Mouse (Mus musculus) MEL (cell line): ENCODE measurements around the gene Mslnl. TPM values are rescaled to one million over a fixed set of nuclear protein-coding genes. Genes with fewer than 3 reads are reported as not detected.

Experiments
- DNase-seq: peaks from one replicate; pipeline ENCODE4 v3.0.0; 2011; ENCODE audit warnings: low read depth, low spot score
- H3K27ac ChIP-seq: 2 replicates; pipeline ENCODE4 v1.5.1; 2012; ENCODE audit warnings: low read depth, mild to moderate bottlenecking, control low read depth, low read length, moderate library complexity; ENCODE audit not compliant: control insufficient read depth
- H3K27me3 ChIP-seq, 2 experiments: fragments of 150-350 bp in 1 of 2; sonication (generic) in 1 of 2; 2 replicates each; pipeline ENCODE4 v1.6.1; 2012; ENCODE audit warnings: low read length in 2 of 2, mild to moderate bottlenecking in 2 of 2, improper control_type of control experiment in 1 of 2, moderate library complexity in 1 of 2; ENCODE audit not compliant: insufficient read depth in 2 of 2, control insufficient read depth in 1 of 2
- H3K36me3 ChIP-seq, 2 experiments: 2 replicates each; pipeline ENCODE4 v1.6.1; 2012 to 2014; ENCODE audit warnings: low read length in 2 of 2, improper control_type of control experiment in 1 of 2, inconsistent platforms in 1 of 2, mild to moderate bottlenecking in 1 of 2; ENCODE audit not compliant: insufficient read depth in 2 of 2, control insufficient read depth in 1 of 2
- H3K4me1 ChIP-seq, 2 experiments: fragments of 150-350 bp in 1 of 2; sonication (generic) in 1 of 2; 2 replicates each; pipeline ENCODE4 v1.6.1; 2012; ENCODE audit warnings: low read length in 2 of 2, improper control_type of control experiment in 1 of 2, mild to moderate bottlenecking in 1 of 2; ENCODE audit not compliant: insufficient read depth in 2 of 2, control insufficient read depth in 1 of 2
- H3K4me3 ChIP-seq, 2 experiments: fragments of 150-350 bp in 1 of 2; sonication (generic) in 1 of 2; 2 replicates each; pipeline ENCODE4 v1.5.1; 2012; ENCODE audit warnings: low read depth in 2 of 2, low read length in 2 of 2, mild to moderate bottlenecking in 2 of 2, moderate library complexity in 2 of 2, control low read depth in 1 of 2, improper control_type of control experiment in 1 of 2; ENCODE audit not compliant: control insufficient read depth in 1 of 2, insufficient read depth in 1 of 2
- H3K79me2 ChIP-seq: 2 replicates; pipeline ENCODE4 v1.6.1; 2012; ENCODE audit warnings: mild to moderate bottlenecking, low read length, moderate library complexity; ENCODE audit not compliant: control insufficient read depth, poor library complexity, insufficient read depth
- H3K9ac ChIP-seq: 2 replicates; pipeline ENCODE4 v1.6.1; 2012; ENCODE audit warnings: low read depth, mild to moderate bottlenecking, control low read depth, low read length, moderate library complexity; ENCODE audit not compliant: control insufficient read depth, poor library complexity, severe bottlenecking
- H3K9me3 ChIP-seq: fragments of 150-350 bp; sonication (generic); replicated peaks from 2 replicates; pipeline ENCODE4 v1.6.1; 2012; ENCODE audit warnings: mild to moderate bottlenecking, low read length, improper control_type of control experiment, moderate library complexity; ENCODE audit not compliant: insufficient read depth
- CTCF ChIP-seq, 3 experiments: IDR thresholded peaks in 2 of 3; conservative IDR thresholded peaks in 1 of 3; 2 replicates each; pipeline ENCODE4 v1.5.1; 2011 to 2012; ENCODE audit warnings: low read length in 3 of 3, low read depth in 2 of 3, mild to moderate bottlenecking in 2 of 3, improper control_type of control experiment in 1 of 3, inconsistent platforms in 1 of 3, mixed read lengths in 1 of 3, moderate library complexity in 1 of 3; ENCODE audit not compliant: control insufficient read depth in 1 of 3, insufficient read depth in 1 of 3, poor library complexity in 1 of 3, severe bottlenecking in 1 of 3
- ELF1 ChIP-seq: IDR thresholded peaks from 2 replicates; pipeline ENCODE4 v1.6.1; 2014; ENCODE audit warnings: low read depth, mild to moderate bottlenecking, inconsistent platforms, low read length, improper control_type of control experiment, moderate library complexity
- ETS1 ChIP-seq: IDR thresholded peaks from 2 replicates; pipeline ENCODE4 v1.6.1; 2012; ENCODE audit warnings: low read depth, mild to moderate bottlenecking, inconsistent platforms, low read length, improper control_type of control experiment, moderate library complexity
- GABPA ChIP-seq: IDR thresholded peaks from 2 replicates; pipeline ENCODE4 v1.6.1; 2012; ENCODE audit warnings: low read depth, mild to moderate bottlenecking, inconsistent platforms, low read length, improper control_type of control experiment, moderate library complexity
- GATA1 ChIP-seq: IDR thresholded peaks from 2 replicates; pipeline ENCODE4 v1.6.1; 2011; ENCODE audit warnings: low read depth, low read length, improper control_type of control experiment
- HCFC1 ChIP-seq: IDR thresholded peaks from 2 replicates; pipeline ENCODE4 v1.6.1; 2012; ENCODE audit warnings: low read depth, mild to moderate bottlenecking, inconsistent platforms, low read length, improper control_type of control experiment, moderate library complexity
- MAFK ChIP-seq: IDR thresholded peaks from 2 replicates; pipeline ENCODE4 v1.6.1; 2011; ENCODE audit warnings: low read depth, mild to moderate bottlenecking, low read length, improper control_type of control experiment, borderline replicate concordance
- MAX ChIP-seq: IDR thresholded peaks from 2 replicates; pipeline ENCODE4 v1.6.1; 2011; ENCODE audit warnings: low read length, improper control_type of control experiment
- MAZ ChIP-seq: IDR thresholded peaks from 2 replicates; pipeline ENCODE4 v1.6.1; 2012; ENCODE audit warnings: low read depth, mild to moderate bottlenecking, inconsistent platforms, low read length, improper control_type of control experiment
- MEF2A ChIP-seq: IDR thresholded peaks from 2 replicates; pipeline ENCODE4 v1.6.1; 2014; ENCODE audit warnings: low read depth, mild to moderate bottlenecking, inconsistent platforms, low read length, improper control_type of control experiment; ENCODE audit not compliant: poor library complexity, insufficient replicate concordance, severe bottlenecking; ENCODE audit errors: extremely low read depth
- MYC ChIP-seq: IDR thresholded peaks from 2 replicates; pipeline ENCODE4 v1.6.1; 2011; ENCODE audit warnings: low read depth, mild to moderate bottlenecking, low read length, improper control_type of control experiment, moderate library complexity
- NRF1 ChIP-seq: IDR thresholded peaks from 2 replicates; pipeline ENCODE4 v1.6.1; 2014; ENCODE audit warnings: low read depth, mild to moderate bottlenecking, inconsistent platforms, low read length, improper control_type of control experiment, moderate library complexity; ENCODE audit not compliant: poor library complexity, insufficient read depth, severe bottlenecking
- POLR2A ChIP-seq, 2 experiments: IDR thresholded peaks; 2 replicates each; pipeline ENCODE4 v1.6.1; 2011 to 2012; ENCODE audit warnings: low read length in 2 of 2, mild to moderate bottlenecking in 2 of 2, control low read depth in 1 of 2, improper control_type of control experiment in 1 of 2, low read depth in 1 of 2, moderate library complexity in 1 of 2; ENCODE audit not compliant: control insufficient read depth in 1 of 2, insufficient read depth in 1 of 2, poor library complexity in 1 of 2
- POLR2AphosphoS2 ChIP-seq: IDR thresholded peaks from 2 replicates; pipeline ENCODE4 v1.6.1; 2011; ENCODE audit warnings: low read length, improper control_type of control experiment
- RCOR1 ChIP-seq: IDR thresholded peaks from 2 replicates; pipeline ENCODE4 v1.6.1; 2012; ENCODE audit warnings: low read depth, mild to moderate bottlenecking, inconsistent platforms, low read length, improper control_type of control experiment
- SIN3A ChIP-seq: IDR thresholded peaks from 2 replicates; pipeline ENCODE4 v1.6.1; 2012; ENCODE audit warnings: low read length, improper control_type of control experiment, inconsistent platforms
- TAL1 ChIP-seq: IDR thresholded peaks from 2 replicates; pipeline ENCODE4 v1.6.1; 2012; ENCODE audit warnings: mild to moderate bottlenecking, inconsistent platforms, low read length, moderate library complexity, mixed read lengths
- TBP ChIP-seq: IDR thresholded peaks from 2 replicates; pipeline ENCODE4 v1.8.0; 2011; ENCODE audit warnings: low read depth, low read length, improper control_type of control experiment
- UBTF ChIP-seq: IDR thresholded peaks from 2 replicates; pipeline ENCODE4 v1.6.1; 2012; ENCODE audit warnings: low read depth, mild to moderate bottlenecking, inconsistent platforms, low read length, improper control_type of control experiment, moderate library complexity, borderline replicate concordance; ENCODE audit not compliant: insufficient read depth
- USF2 ChIP-seq, 2 experiments: IDR thresholded peaks; 2 replicates each; pipeline ENCODE4 v1.6.1; 2011 to 2012; ENCODE audit warnings: improper control_type of control experiment in 2 of 2, low read length in 2 of 2, borderline replicate concordance in 1 of 2, inconsistent platforms in 1 of 2, low read depth in 1 of 2, mild to moderate bottlenecking in 1 of 2; ENCODE audit not compliant: insufficient read depth in 1 of 2
- ZNF384 ChIP-seq: IDR thresholded peaks from 2 replicates; pipeline ENCODE4 v1.6.1; 2012; ENCODE audit warnings: low read depth, mild to moderate bottlenecking, inconsistent platforms, low read length, improper control_type of control experiment
- polyA plus RNA-seq, 2 experiments: library from polyadenylated mRNA; stranded (reverse) in 1 of 2; unstranded in 1 of 2; fragments of >175 nt in 1 of 2; fragments of >200 nt in 1 of 2; gene quantifications; 2 replicates each; pipeline versions ENCODE4 v1.2.1 to v1.2.4; 2012; ENCODE audit warnings: low replicate concordance in 2 of 2, low read depth in 1 of 2; ENCODE audit not compliant: insufficient read length in 2 of 2, insufficient read depth in 1 of 2, missing spikeins in 1 of 2
- total RNA-seq: library from RNA; depleted of rRNA; stranded (reverse); fragments of 300-350 nt; gene quantifications from 2 replicates; pipeline ENCODE4 v1.2.3, GENCODE M21; 2012

Gene Mslnl
- total and polyA plus RNA-seq, 3 experiments, result 0.08 TPM; not detected in 1

DNA sequence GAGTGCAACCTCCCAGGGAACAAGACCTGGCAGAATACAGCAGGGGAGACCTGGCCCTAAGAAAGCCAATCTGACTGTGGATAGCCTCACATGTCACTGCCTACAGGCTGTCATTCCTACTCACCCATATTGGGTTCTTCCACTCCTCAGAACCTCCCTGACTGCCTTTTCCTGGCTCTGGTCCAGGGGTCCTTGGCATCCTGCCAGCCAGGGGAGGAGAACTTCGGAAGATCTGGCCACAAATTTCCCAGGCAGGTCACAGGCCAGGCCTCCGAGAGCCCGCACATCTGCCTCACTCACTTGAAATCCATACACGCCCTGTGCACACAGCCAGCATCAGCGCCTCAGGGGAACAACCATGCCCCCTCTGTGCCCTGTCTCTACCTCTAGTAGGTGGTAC lies 15.6 kb downstream of the Mslnl start:
- no peaks in the 10 kb centered on the region for H3K36me3 ChIP-seq
- no peak for TF ChIP-seq GATA1
- TF ChIP-seq CTCF (IDR thresholded peaks at IDR 0.05 in 2 of 3, conservative IDR thresholded peaks at IDR 0.05 in 1 of 3; ENCODE audit: control insufficient read depth in 1 of 3, insufficient read depth in 1 of 3, low read depth in 2 of 3, low read length in 3 of 3, poor library complexity in 1 of 3, severe bottlenecking in 1 of 3), result no peak
- TF ChIP-seq ETS1, result no peak
- no peak for TF ChIP-seq MAFK
- no peak for TF ChIP-seq POLR2AphosphoS2
- no peak for TF ChIP-seq HCFC1
- TF ChIP-seq TBP, result no peak
- no peak for TF ChIP-seq NRF1
- TF ChIP-seq MAX, result no peak
- no peak for TF ChIP-seq MAZ
- TF ChIP-seq TAL1, result no peak
- TF ChIP-seq MYC, result no peak
- no peak for TF ChIP-seq ZNF384
- TF ChIP-seq ELF1, result no peak
- no peak for TF ChIP-seq RCOR1
- TF ChIP-seq POLR2A (IDR thresholded peaks at IDR 0.05; ENCODE audit: control insufficient read depth in 1 of 2, insufficient read depth in 1 of 2, low read depth in 1 of 2, low read length in 2 of 2, poor library complexity in 1 of 2), result no peak
- H3K27ac ChIP-seq, result no peak overlapping the region
- DNase-seq, result no peak
- H3K4me1 ChIP-seq, result no peaks in the 10 kb centered on the region
- no peak overlapping the region for H3K4me3 ChIP-seq
- no peaks in the 10 kb centered on the region for H3K79me2 ChIP-seq
- peaks cover 0 to 1% of the 10 kb centered on the region in 2 experiments; a peak in 1 of 4 replicates for H3K27me3 ChIP-seq
- no peak overlapping the region for H3K9ac ChIP-seq
- H3K9me3 ChIP-seq, result no peaks in the 10 kb centered on the region

DNA sequence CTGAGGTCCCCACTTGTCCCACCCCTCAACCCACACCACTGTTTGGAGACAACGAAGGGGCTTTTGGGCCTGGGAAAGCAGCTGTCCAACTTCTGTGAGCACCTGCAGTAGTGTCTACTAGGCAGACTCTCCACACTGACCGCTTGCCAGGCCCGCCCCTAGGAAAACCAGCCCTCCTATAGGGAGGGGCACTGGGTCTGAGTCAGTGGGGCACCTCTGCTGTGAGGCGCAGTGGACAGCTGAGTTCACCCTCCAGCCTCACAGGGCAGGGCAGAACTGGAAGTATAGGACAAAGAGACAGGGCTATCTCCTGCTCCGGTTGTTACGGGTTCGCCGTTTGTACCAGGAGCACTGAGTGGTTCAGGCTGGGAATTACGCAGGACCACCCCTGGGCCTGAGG lies 18.4 kb downstream of the Mslnl start, which contains the start of gene Msln:
Gene Msln (minus strand): TSS at position 138 of the 400 bp plus-strand sequence.
- Histone ChIP-seq H3K27me3 (peaks cover 0 to 10% of the 10 kb centered on the region in 2 experiments; a peak in 3 of 4 replicates), H3K79me2 (no peaks in the 10 kb centered on the region), H3K9ac (no peak within 1 kb of the TSS), H3K27ac (no peak within 1 kb of the TSS), H3K4me3 (no peak within 1 kb of the TSS), H3K9me3 (no peaks in the 10 kb centered on the region), H3K4me1 (no peaks in the 10 kb centered on the region), H3K36me3 (no peaks in the 10 kb centered on the region)
- TF ChIP-seq UBTF, result no peak
- no peak for TF ChIP-seq USF2 (IDR thresholded peaks at IDR 0.05; ENCODE audit: borderline replicate concordance in 1 of 2, insufficient read depth in 1 of 2, low read depth in 1 of 2, low read length in 2 of 2)
- no peak for TF ChIP-seq HCFC1
- TF ChIP-seq SIN3A, result no peak
- no peak for TF ChIP-seq MEF2A
- no peak for TF ChIP-seq GATA1
- no peak for TF ChIP-seq TBP
- no peak for TF ChIP-seq GABPA
- DNase-seq, result no peak
